Mouse (Mus musculus) liver, embryonic 14.5 days (tissue): ENCODE data around the gene Ankrd11.

Experiments
- CTCF ChIP-seq: IDR thresholded peaks from 2 replicates; pipeline ENCODE4 v1.5.1; 2016; ENCODE audit warnings: antibody characterized with exemption, low read depth, control low read depth
- EP300 ChIP-seq: IDR thresholded peaks from 2 replicates; pipeline ENCODE4 v1.6.1; 2016; ENCODE audit warnings: antibody characterized with exemption, low read depth

GRCm38 (mm10) chr8:122987255-122987654, 54.8 kb downstream of the Ankrd11 start:
- no peak for TF ChIP-seq CTCF
- no peak for TF ChIP-seq EP300
